Mouse (Mus musculus) kidney, postnatal 4 days (tissue): Measurements from ENCODE around the gene Slc22a7.

Experiments
- DNase-seq, 2 experiments: peaks; one replicate each; pipeline ENCODE4 v3.0.0; 2021; ENCODE audit warnings: mixed read lengths in 2 of 2

The Slc22a7 gene

GRCm38 (mm10) chr17:46436672-46437366 lies 1.4 kb downstream of the Slc22a7 start:
- DNase-seq: peak; percentile 62 to 76

GRCm38 (mm10) chr17:46433627-46434026 lies 4.6 kb downstream of the Slc22a7 start:
- peak; percentile 70 to 79 for DNase-seq

- DNase-seq: peak; percentile 62 to 71
Observed at GRCm38 (mm10) chr17:46428761-46429414, 9.4 kb downstream of the Slc22a7 start, which contains the start of gene Crip3. TSS of gene Crip3 (plus strand) at chr17:46428926.

- no peak for DNase-seq
Observed at GRCm38 (mm10) chr17:46426496-46426895, 11.8 kb downstream of the Slc22a7 start.

GRCm38 (mm10) chr17:46419717-46420116 lies 18.5 kb downstream of the Slc22a7 start:
- no peak for DNase-seq

- DNase-seq: peak; percentile 51 to 63
Observed at GRCm38 (mm10) chr17:46418628-46419027, 19.6 kb downstream of the Slc22a7 start.

- no peak for DNase-seq
Observed at GRCm38 (mm10) chr17:46408478-46408877, 29.8 kb downstream of the Slc22a7 start.

- no peak for DNase-seq
Observed at GRCm38 (mm10) chr17:46394631-46395030, 43.6 kb downstream of the Slc22a7 start.

GRCm38 (mm10) chr17:46393012-46393411 lies 45.2 kb downstream of the Slc22a7 start:
- peak; percentile 56 to 67 for DNase-seq

- DNase-seq: no peak
Observed at GRCm38 (mm10) chr17:46388200-46388599, 50.1 kb downstream of the Slc22a7 start.

- peak; percentile 47 to 56 for DNase-seq
Observed at GRCm38 (mm10) chr17:46384061-46384801, 54.0 kb downstream of the Slc22a7 start.

- DNase-seq: peak; percentile 99
Observed at GRCm38 (mm10) chr17:46383294-46384060, 54.8 kb downstream of the Slc22a7 start, which contains the start of gene Zfp318. TSS of gene Zfp318 (plus strand) at chr17:46383731.
